Mouse (Mus musculus): ENCODE results near the gene Elp6.
A peak's percentile ranks its signal among the peaks of the same experiment; 100 is the strongest.

GRCm38 (mm10) chr9:110333135-110333895 is 28.3 kb downstream of the Elp6 start, which contains the start of gene Scap:
- TF ChIP-seq CTCF (IDR thresholded peaks at IDR 0.05; ENCODE audit: control insufficient read depth, insufficient read depth, insufficient read length), result peak; percentile 92
- TF ChIP-seq MAX (IDR thresholded peaks at IDR 0.05), result peak; percentile 72
- TF ChIP-seq CEBPB (IDR thresholded peaks at IDR 0.05; ENCODE audit: low read depth), result no peak
- TF ChIP-seq FOSL1 (IDR thresholded peaks at IDR 0.05; ENCODE audit: insufficient read depth, low read length, poor library complexity, severe bottlenecking), result no peak

Data from C2C12 (cell line).